Mouse (Mus musculus) bone marrow, adult 2 months (tissue): Measurements from ENCODE around the gene Nfe2l2.

Experiments
- CTCF ChIP-seq: fragments of 200-500 bp; IDR thresholded peaks from 2 replicates; pipeline ENCODE4 v1.5.1; 2011; ENCODE audit warnings: low read length, control low read depth; ENCODE audit not compliant: control insufficient read depth, insufficient read depth
- POLR2A ChIP-seq: fragments of 200-500 bp; IDR thresholded peaks from 2 replicates; pipeline ENCODE4 v1.6.1; 2011; ENCODE audit warnings: low read depth, mild to moderate bottlenecking, control low read depth, low read length, borderline replicate concordance; ENCODE audit not compliant: control insufficient read depth

- TF ChIP-seq CTCF = no peak
- no peak for TF ChIP-seq POLR2A
Observed at GRCm38 (mm10) chr2:75733177-75733576, 28.7 kb upstream of the Nfe2l2 start.
